Mouse (Mus musculus) liver, adult 2 months (tissue): Measurements from ENCODE around the gene Pou2f3. TPM values are rescaled to one million over a fixed set of nuclear protein-coding genes. Genes with fewer than 3 reads are reported as not detected.
"Not testable (repeated sequence)": the region's sequence is repeated elsewhere in the genome, so short reads cannot be mapped to it uniquely, and the experiment has no call there.

Experiments used
- DNase-seq: peaks from one replicate; pipeline ENCODE4 v3.0.0-alpha.2; 2011; ENCODE audit warnings: low read depth, low spot score; ENCODE audit errors: extremely low read depth
- H3K27ac ChIP-seq: fragments of 200-500 bp; replicated peaks from 2 replicates; pipeline ENCODE4 v1.5.1; 2012; ENCODE audit warnings: low read depth, mild to moderate bottlenecking, control low read depth, inconsistent platforms, low read length; ENCODE audit not compliant: insufficient read depth
- H3K27me3 ChIP-seq: fragments of 200-500 bp; 2 replicates; pipeline ENCODE4 v1.6.1; 2012; ENCODE audit warnings: mild to moderate bottlenecking, moderate library complexity, low read length, inconsistent platforms; ENCODE audit not compliant: control insufficient read depth, insufficient read depth
- H3K36me3 ChIP-seq: fragments of 200-500 bp; 2 replicates; pipeline ENCODE4 v1.6.1; 2012; ENCODE audit warnings: low read length, inconsistent platforms; ENCODE audit not compliant: control insufficient read depth, insufficient read depth
- H3K4me1 ChIP-seq: fragments of 200-500 bp; 2 replicates; pipeline ENCODE4 v1.6.1; 2011; ENCODE audit warnings: low read length; ENCODE audit not compliant: control insufficient read depth, insufficient read depth
- H3K4me3 ChIP-seq: fragments of 200-500 bp; 2 replicates; pipeline ENCODE4 v1.5.1; 2011; ENCODE audit warnings: low read depth, mild to moderate bottlenecking, control low read depth, low read length, moderate library complexity; ENCODE audit not compliant: insufficient read depth
- H3K79me2 ChIP-seq: fragments of 200-500 bp; 2 replicates; pipeline ENCODE4 v1.6.1; 2012; ENCODE audit warnings: inconsistent platforms, mild to moderate bottlenecking, low read length, moderate library complexity; ENCODE audit not compliant: control insufficient read depth, insufficient read depth
- H3K9ac ChIP-seq: fragments of 200-500 bp; 2 replicates; pipeline ENCODE4 v1.6.1; 2012; ENCODE audit warnings: low read depth, mild to moderate bottlenecking, control low read depth, inconsistent platforms, low read length
- CTCF ChIP-seq: fragments of 200-500 bp; IDR thresholded peaks from 2 replicates; pipeline ENCODE4 v1.5.1; 2011; ENCODE audit warnings: low read depth, low read length, control low read depth
- POLR2A ChIP-seq: fragments of 200-500 bp; IDR thresholded peaks from 2 replicates; pipeline ENCODE4 v1.6.1; 2011; ENCODE audit warnings: low read length, control low read depth; ENCODE audit not compliant: insufficient read depth; ENCODE audit errors: extremely low read depth
- WGBS: fragments of 180-500 bp; shearing (Covaris S2); methylation state at CpG from one replicate; pipeline ENCODE4 v1.1.7; 2018; 5-methylcytosine and 5-hydroxymethylcytosine counted together
- polyA plus RNA-seq: library from polyadenylated mRNA; depleted of rRNA; stranded (reverse); fragments of >200 nt; gene quantifications from 2 replicates; pipeline ENCODE4 v1.2.3, GENCODE M21; 2012
- total RNA-seq: library from RNA; depleted of rRNA; stranded (reverse); fragments of >200 nt; gene quantifications from 2 replicates; pipeline ENCODE4 v1.2.3, GENCODE M21; 2014

Pou2f3 gene
- total and polyA plus RNA-seq, 2 experiments = not detected

GRCm38 (mm10) chr9:43133525-43133924 is 76.6 kb downstream of the Pou2f3 start:
- Histone ChIP-seq H3K9ac (no peak overlapping the region), H3K27me3 (no peaks in the 10 kb centered on the region), H3K4me3 (no peak overlapping the region), H3K36me3 (no peaks in the 10 kb centered on the region), H3K79me2 (no peaks in the 10 kb centered on the region), H3K4me1 (no peaks in the 10 kb centered on the region), H3K27ac (no peak overlapping the region)
- no peak for TF ChIP-seq POLR2A
- TF ChIP-seq CTCF = no peak
- 84% methylated on average over 3 of the region's 3 CpGs for WGBS
- DNase-seq = no peak

- no peak for DNase-seq
- no peaks in the 10 kb centered on the region for H3K36me3 ChIP-seq
- H3K4me1 ChIP-seq = no peaks in the 10 kb centered on the region
- H3K9ac ChIP-seq = no peak overlapping the region
- TF ChIP-seq POLR2A (no peak), CTCF (no peak)
- H3K27me3 ChIP-seq = no peaks in the 10 kb centered on the region
- H3K79me2 ChIP-seq = no peaks in the 10 kb centered on the region
- 54% methylated on average over 4 of the region's 4 CpGs for WGBS
- H3K4me3 ChIP-seq = no peak overlapping the region
- H3K27ac ChIP-seq = no peak overlapping the region
Observed at GRCm38 (mm10) chr9:43132380-43132779, 77.8 kb downstream of the Pou2f3 start.

- Histone ChIP-seq H3K4me3 (no peak overlapping the region), H3K4me1 (no peaks in the 10 kb centered on the region), H3K79me2 (no peaks in the 10 kb centered on the region), H3K27me3 (no peaks in the 10 kb centered on the region), H3K9ac (no peak overlapping the region), H3K36me3 (no peaks in the 10 kb centered on the region), H3K27ac (no peak overlapping the region)
- whole genome bisulfite sequencing = 77% methylated on average over 5 of the region's 5 CpGs
- no peak for DNase-seq
- no peak for TF ChIP-seq CTCF
- TF ChIP-seq POLR2A = no peak
Observed at GRCm38 (mm10) chr9:43131940-43132339, 78.2 kb downstream of the Pou2f3 start.

- no peak overlapping the region for H3K4me3 ChIP-seq
- WGBS = 94% methylated on average over 2 of the region's 2 CpGs
- H3K27ac ChIP-seq = no peak overlapping the region
- no peaks in the 10 kb centered on the region for H3K79me2 ChIP-seq
- DNase-seq = no peak
- H3K9ac ChIP-seq = no peak overlapping the region
- TF ChIP-seq CTCF (peak; percentile 41), POLR2A (no peak)
- H3K36me3 ChIP-seq = no peaks in the 10 kb centered on the region
- no peaks in the 10 kb centered on the region for H3K4me1 ChIP-seq
- no peaks in the 10 kb centered on the region for H3K27me3 ChIP-seq
Observed at GRCm38 (mm10) chr9:43130684-43131083, 79.5 kb downstream of the Pou2f3 start.

- Histone ChIP-seq H3K36me3 (no peaks in the 10 kb centered on the region), H3K27ac (no peak overlapping the region), H3K4me3 (no peak overlapping the region), H3K27me3 (no peaks in the 10 kb centered on the region), H3K79me2 (no peaks in the 10 kb centered on the region), H3K9ac (no peak overlapping the region), H3K4me1 (no peaks in the 10 kb centered on the region)
- WGBS = 84% methylated on average over 10 of the region's 10 CpGs
- DNase-seq = no peak
- no peak for TF ChIP-seq CTCF
- no peak for TF ChIP-seq POLR2A
Observed at GRCm38 (mm10) chr9:43127101-43127787, 82.9 kb downstream of the Pou2f3 start.

GRCm38 (mm10) chr9:43122379-43122778 is 87.8 kb downstream of the Pou2f3 start:
- Histone ChIP-seq H3K4me3 (no peak overlapping the region), H3K79me2 (no peaks in the 10 kb centered on the region), H3K27me3 (no peaks in the 10 kb centered on the region), H3K9ac (no peak overlapping the region), H3K36me3 (no peaks in the 10 kb centered on the region), H3K4me1 (no peaks in the 10 kb centered on the region), H3K27ac (no peak overlapping the region)
- WGBS = 0% methylated on average over 1 of the region's 1 CpGs
- peak; percentile 35; the same call in 1 of the 2 replicates for TF ChIP-seq CTCF
- no peak for TF ChIP-seq POLR2A
- peak; percentile 16 for DNase-seq

GRCm38 (mm10) chr9:43121948-43122347 is 88.2 kb downstream of the Pou2f3 start:
- not testable (repeated sequence) for H3K36me3 ChIP-seq, H3K27me3 ChIP-seq, H3K27ac ChIP-seq, H3K4me1 ChIP-seq, H3K4me3 ChIP-seq, H3K79me2 ChIP-seq, H3K9ac ChIP-seq, DNase-seq
- 94% methylated on average over 2 of the region's 2 CpGs for WGBS
